Mouse (Mus musculus): ENCODE measurements around the gene Gm7970. TPM values are rescaled to one million over a fixed set of nuclear protein-coding genes. Genes with fewer than 3 reads are reported as not detected.
"Not testable (repeated sequence)": the region's sequence is repeated elsewhere in the genome, so short reads cannot be mapped to it uniquely, and the experiment has no call there.

Gm7970 gene
- polyA plus RNA-seq (2015; fragmentation: Nextera tagmentation; extraction: Ambion mirVana): not detected in 2 replicates

DNA sequence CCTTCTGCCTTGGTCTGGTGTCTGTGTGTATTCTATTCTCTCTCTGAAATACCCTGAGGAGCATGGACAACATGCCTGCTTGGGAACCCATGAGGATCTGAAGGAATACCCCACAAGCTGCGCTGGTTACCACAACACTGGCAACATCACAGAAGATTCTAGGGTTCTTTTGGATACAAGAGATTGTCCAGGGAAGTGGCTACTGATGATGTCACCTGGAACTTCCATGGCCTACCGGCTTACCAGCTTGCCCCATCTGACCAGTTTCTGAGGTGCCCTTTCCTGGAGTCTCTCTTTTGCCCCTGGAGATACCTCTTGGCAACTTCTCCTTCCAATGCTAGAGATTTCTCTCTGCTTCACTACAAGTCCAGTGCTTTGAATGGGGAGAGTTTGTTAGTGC, at the start of gene Gm7970:
Gene Gm7970 (minus strand): TSS at position 101 of the 400 bp plus-strand sequence.
- H3K9me3 ChIP-seq (ENCODE audit: control insufficient read depth, low read length); H3K4me3 ChIP-seq (ENCODE audit: low read length); ATAC-seq; H3K9ac ChIP-seq (ENCODE audit: low read depth, low read length); H3K27ac ChIP-seq (ENCODE audit: low read length); H3K27me3 ChIP-seq (replicated peaks; ENCODE audit: control insufficient read depth, insufficient read depth, low read length); H3K4me1 ChIP-seq (ENCODE audit: control insufficient read depth, insufficient read depth, low read length); H3K4me2 ChIP-seq (ENCODE audit: low read depth, low read length); H3K36me3 ChIP-seq (ENCODE audit: control insufficient read depth, insufficient read depth, low read length): not testable (repeated sequence)
- WGBS: no CpG with 5 or more reads among the region's 2 CpGs

DNA sequence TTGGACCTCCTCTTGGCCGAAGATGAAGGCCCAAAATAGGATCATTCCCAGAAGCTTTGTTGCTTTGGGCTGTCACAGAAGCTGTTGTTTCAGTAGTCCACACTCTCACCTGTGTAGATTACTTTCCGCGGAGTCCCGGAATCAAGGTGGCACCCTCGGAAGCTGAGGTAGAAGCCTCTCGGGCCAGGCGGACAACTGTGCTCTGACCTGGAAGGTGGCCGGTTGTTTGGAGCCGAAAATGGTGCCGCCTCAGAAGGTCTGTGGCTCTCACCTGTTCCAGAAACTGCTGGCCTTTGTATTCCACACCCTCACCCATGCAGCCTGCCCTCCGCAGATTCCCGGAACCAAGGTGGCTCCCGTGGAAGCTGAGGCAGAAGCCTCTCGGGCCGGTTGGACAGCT, 45.6 kb upstream of the Gm7970 start:
- ATAC-seq; H3K36me3 ChIP-seq (ENCODE audit: control insufficient read depth, insufficient read depth, low read length); H3K27ac ChIP-seq (ENCODE audit: low read length); H3K9ac ChIP-seq (ENCODE audit: low read depth, low read length); H3K4me2 ChIP-seq (ENCODE audit: low read depth, low read length); H3K27me3 ChIP-seq (replicated peaks; ENCODE audit: control insufficient read depth, insufficient read depth, low read length); H3K4me3 ChIP-seq (ENCODE audit: low read length); H3K4me1 ChIP-seq (ENCODE audit: control insufficient read depth, insufficient read depth, low read length); H3K9me3 ChIP-seq (ENCODE audit: control insufficient read depth, low read length): not testable (repeated sequence)
- 95% methylated on average over 15 of the region's 15 CpGs for WGBS

DNA sequence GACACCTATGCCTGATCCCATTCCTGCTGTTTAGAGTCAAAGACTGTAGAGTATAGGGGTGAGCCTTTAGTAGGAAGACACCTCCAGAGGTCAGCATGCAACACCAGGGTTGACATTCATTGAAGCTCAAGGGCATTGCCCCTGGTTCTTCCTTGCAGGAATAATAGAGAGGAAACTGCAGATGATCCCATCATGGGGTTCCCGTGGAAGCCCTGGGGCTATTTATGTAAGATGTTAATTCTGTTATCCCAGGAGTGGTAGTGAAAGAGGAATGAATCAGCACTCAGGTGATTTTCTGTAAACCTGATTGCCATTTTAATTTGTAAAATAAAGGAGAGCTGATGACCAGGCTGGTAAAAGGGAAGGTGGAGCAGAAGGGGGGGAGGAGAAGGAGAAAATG, 31.0 kb upstream of the Gm7970 start:
- H3K9me3 ChIP-seq (ENCODE audit: control insufficient read depth, low read length); H3K4me2 ChIP-seq (ENCODE audit: low read depth, low read length); H3K4me1 ChIP-seq (ENCODE audit: control insufficient read depth, insufficient read depth, low read length); H3K27ac ChIP-seq (ENCODE audit: low read length); ATAC-seq; H3K4me3 ChIP-seq (ENCODE audit: low read length); H3K27me3 ChIP-seq (replicated peaks; ENCODE audit: control insufficient read depth, insufficient read depth, low read length); H3K36me3 ChIP-seq (ENCODE audit: control insufficient read depth, insufficient read depth, low read length); H3K9ac ChIP-seq (ENCODE audit: low read depth, low read length): not testable (repeated sequence)
- WGBS: 82% methylated on average over 1 of the region's 1 CpGs

DNA sequence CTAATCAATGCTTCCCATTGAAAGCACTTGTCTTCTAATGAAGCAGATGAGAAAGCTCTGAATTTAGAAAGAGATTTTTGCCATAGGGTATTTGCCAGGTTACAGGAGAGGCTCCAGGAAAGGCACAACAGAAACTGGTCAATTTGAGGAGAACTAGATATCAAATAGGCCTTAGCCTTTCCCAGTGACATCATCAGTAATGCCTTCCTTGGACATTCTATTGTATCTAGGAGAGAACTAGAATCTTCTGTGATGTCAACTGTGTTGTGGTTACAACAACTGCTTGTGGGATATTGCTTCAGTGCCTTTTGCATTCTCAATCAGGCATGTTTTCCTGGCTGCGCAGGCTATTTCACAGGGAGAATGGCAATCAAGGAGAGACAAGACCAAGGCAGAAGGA, 17.5 kb upstream of the Gm7970 start, which contains the start of gene 1700049E17Rik2:
Gene 1700049E17Rik2 (plus strand): TSS at position 301 of the 400 bp plus-strand sequence.
- not testable (repeated sequence) for H3K4me3 ChIP-seq (ENCODE audit: low read length); ATAC-seq; H3K4me2 ChIP-seq (ENCODE audit: low read depth, low read length); H3K36me3 ChIP-seq (ENCODE audit: control insufficient read depth, insufficient read depth, low read length); H3K9me3 ChIP-seq (ENCODE audit: control insufficient read depth, low read length); H3K27me3 ChIP-seq (replicated peaks; ENCODE audit: control insufficient read depth, insufficient read depth, low read length); H3K9ac ChIP-seq (ENCODE audit: low read depth, low read length); H3K27ac ChIP-seq (ENCODE audit: low read length); H3K4me1 ChIP-seq (ENCODE audit: control insufficient read depth, insufficient read depth, low read length)
- WGBS: no CpG with 5 or more reads among the region's 1 CpGs

DNA sequence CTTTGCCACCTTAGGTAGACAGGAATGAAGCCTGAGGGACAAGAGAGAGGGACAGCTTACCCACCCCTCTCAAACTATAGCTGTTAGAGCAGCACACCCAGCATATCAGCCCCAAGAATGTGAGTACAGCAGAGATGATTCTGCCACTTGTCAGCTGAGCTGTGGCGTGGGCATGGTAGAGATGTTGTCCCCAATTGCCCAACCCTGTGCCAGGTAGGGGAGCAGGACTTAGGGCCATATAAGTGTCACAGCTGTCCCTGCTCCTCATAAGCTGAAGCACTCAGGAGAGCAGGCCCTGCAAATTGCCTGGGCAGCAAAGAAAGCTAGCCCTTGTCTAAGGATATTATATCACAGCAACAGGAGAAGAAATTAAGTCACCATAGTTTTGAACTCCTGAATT, 30.7 kb downstream of the Gm7970 start:
- H3K4me2 ChIP-seq (ENCODE audit: low read depth, low read length); H3K9me3 ChIP-seq (ENCODE audit: control insufficient read depth, low read length); ATAC-seq; H3K9ac ChIP-seq (ENCODE audit: low read depth, low read length); H3K4me1 ChIP-seq (ENCODE audit: control insufficient read depth, insufficient read depth, low read length); H3K27ac ChIP-seq (ENCODE audit: low read length); H3K36me3 ChIP-seq (ENCODE audit: control insufficient read depth, insufficient read depth, low read length); H3K4me3 ChIP-seq (ENCODE audit: low read length); H3K27me3 ChIP-seq (replicated peaks; ENCODE audit: control insufficient read depth, insufficient read depth, low read length): not testable (repeated sequence)
- 68% methylated on average over 1 of the region's 1 CpGs for WGBS

DNA sequence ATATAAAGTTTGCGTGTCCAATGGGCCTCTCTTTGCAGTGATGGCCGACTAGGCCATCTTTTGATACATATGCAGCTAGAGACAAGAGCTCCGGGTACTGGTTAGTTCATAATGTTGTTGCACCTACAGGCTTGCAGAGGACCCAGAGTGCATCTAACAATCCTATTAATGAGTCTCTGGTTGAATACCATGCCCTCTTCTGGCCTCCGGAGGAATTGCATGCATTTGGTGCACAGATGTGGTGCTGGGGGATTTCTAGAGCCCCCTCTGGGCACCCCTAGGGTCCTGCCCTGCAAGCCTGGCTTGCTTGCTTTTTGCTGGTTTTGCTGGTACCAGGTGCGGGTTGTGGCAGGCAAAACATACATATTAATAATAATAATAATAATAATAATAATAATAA, 34.7 kb downstream of the Gm7970 start:
- not testable (repeated sequence) for H3K4me2 ChIP-seq (ENCODE audit: low read depth, low read length); H3K9me3 ChIP-seq (ENCODE audit: control insufficient read depth, low read length); H3K27me3 ChIP-seq (replicated peaks; ENCODE audit: control insufficient read depth, insufficient read depth, low read length); H3K4me3 ChIP-seq (ENCODE audit: low read length); H3K36me3 ChIP-seq (ENCODE audit: control insufficient read depth, insufficient read depth, low read length); H3K27ac ChIP-seq (ENCODE audit: low read length); ATAC-seq; H3K9ac ChIP-seq (ENCODE audit: low read depth, low read length); H3K4me1 ChIP-seq (ENCODE audit: control insufficient read depth, insufficient read depth, low read length)
- 73% methylated on average over 5 of the region's 5 CpGs for WGBS

Other genes with a start within 250 kb of the Gm7970 start
- not detected in 2 replicates for gene Gm5798, start 207.0 kb downstream of the Gm7970 start, polyA plus RNA-seq (2015; fragmentation: Nextera tagmentation; extraction: Ambion mirVana)
- gene Gm7945, start 169.2 kb downstream of the Gm7970 start, polyA plus RNA-seq (2015; fragmentation: Nextera tagmentation; extraction: Ambion mirVana): not detected in 2 replicates
- not detected in 2 replicates for gene Gm6482, start 147.3 kb downstream of the Gm7970 start, polyA plus RNA-seq (2015; fragmentation: Nextera tagmentation; extraction: Ambion mirVana)
- gene Gm7954, start 102.1 kb downstream of the Gm7970 start, polyA plus RNA-seq (2015; fragmentation: Nextera tagmentation; extraction: Ambion mirVana): not detected in 2 replicates
- not detected in 2 replicates for gene Gm3486, start 66.1 kb downstream of the Gm7970 start, polyA plus RNA-seq (2015; fragmentation: Nextera tagmentation; extraction: Ambion mirVana)
- not detected in 2 replicates for gene 1700049E17Rik2, start 17.6 kb upstream of the Gm7970 start, polyA plus RNA-seq (2015; fragmentation: Nextera tagmentation; extraction: Ambion mirVana)
- not detected in 2 replicates for gene Gm3072, start 69.0 kb upstream of the Gm7970 start, polyA plus RNA-seq (2015; fragmentation: Nextera tagmentation; extraction: Ambion mirVana)
- not detected in 2 replicates for gene Gm3676, start 90.9 kb upstream of the Gm7970 start, polyA plus RNA-seq (2015; fragmentation: Nextera tagmentation; extraction: Ambion mirVana)
- not detected in 2 replicates for gene Gm8068, start 146.3 kb upstream of the Gm7970 start, polyA plus RNA-seq (2015; fragmentation: Nextera tagmentation; extraction: Ambion mirVana)
- not detected in 2 replicates for gene Gm7929, start 195.0 kb upstream of the Gm7970 start, polyA plus RNA-seq (2015; fragmentation: Nextera tagmentation; extraction: Ambion mirVana)
- gene Gm47189, start 216.9 kb upstream of the Gm7970 start, polyA plus RNA-seq (2015; fragmentation: Nextera tagmentation; extraction: Ambion mirVana): not detected in 2 replicates

Data from intestine, embryonic 16.5 days (tissue).